Mouse (Mus musculus) intestine, embryonic 14.5 days (tissue): ENCODE data around the gene Crybb3. TPM values are rescaled to one million over a fixed set of nuclear protein-coding genes. Genes with fewer than 3 reads are reported as not detected.
A peak's percentile ranks its signal among the peaks of the same experiment; 100 is the strongest.

Experiments
- ATAC-seq: fragments of 200-750 bp; cut with Nextera tagmentation; replicated peaks from 2 replicates; pipeline ENCODE4 v1.8.0; 2017; ENCODE audit warnings: low read depth, moderate number of reproducible peaks, moderate TSS enrichment, moderate library complexity; ENCODE audit not compliant: low FRiP score, low TSS enrichment
- DNase-seq: peaks from one replicate; pipeline ENCODE4 v3.0.0-alpha.2; 2018; ENCODE audit warnings: low spot score
- H3K27ac ChIP-seq: fragments of 300-500 bp; sonication (generic); 2 replicates; pipeline ENCODE4 v1.5.1; 2014; ENCODE audit warnings: low read depth, mild to moderate bottlenecking, control low read depth
- H3K27me3 ChIP-seq: fragments of 300-500 bp; sonication (generic); replicated peaks from 2 replicates; pipeline ENCODE4 v1.6.1; 2014; ENCODE audit warnings: low read length, control low read depth; ENCODE audit not compliant: control insufficient read depth, insufficient read depth
- H3K36me3 ChIP-seq: fragments of 300-500 bp; sonication (generic); 2 replicates; pipeline ENCODE4 v1.6.1; 2014; ENCODE audit warnings: low read length, control low read depth; ENCODE audit not compliant: control insufficient read depth, insufficient read depth
- H3K4me1 ChIP-seq: fragments of 300-500 bp; sonication (generic); replicated peaks from 2 replicates; pipeline ENCODE4 v1.6.1; 2014; ENCODE audit warnings: low read length, control low read depth, mixed read lengths; ENCODE audit not compliant: control insufficient read depth, insufficient read depth
- H3K4me2 ChIP-seq: fragments of 300-500 bp; sonication (generic); 2 replicates; pipeline ENCODE4 v1.6.1; 2014; ENCODE audit warnings: low read length
- H3K4me3 ChIP-seq: fragments of 300-500 bp; sonication (generic); 2 replicates; pipeline ENCODE4 v1.5.1; 2014; ENCODE audit warnings: low read depth, low read length, control low read depth, mixed read lengths
- H3K9ac ChIP-seq: fragments of 300-500 bp; sonication (generic); 2 replicates; pipeline ENCODE4 v1.6.1; 2014; ENCODE audit warnings: mild to moderate bottlenecking, low read length
- H3K9me3 ChIP-seq: fragments of 300-500 bp; sonication (generic); 2 replicates; pipeline ENCODE4 v1.6.1; 2016; ENCODE audit warnings: low read length, control low read depth; ENCODE audit not compliant: control insufficient read depth
- WGBS: fragments of 180-500 bp; shearing (Covaris S2); extraction: QIAGEN DNeasy Blood & Tissue Kit; methylation state at CpG from one replicate; pipeline ENCODE4 v1.1.7; 2014; 5-methylcytosine and 5-hydroxymethylcytosine counted together
- polyA plus RNA-seq: library from polyadenylated mRNA; unstranded; fragments of >200 nt; fragmentation: Nextera tagmentation; extraction: Ambion mirVana; gene quantifications from 2 replicates; pipeline ENCODE4 v1.2.1, GENCODE M21; 2014

Crybb3 gene
- polyA plus RNA-seq, 1 experiment from 2014 or later = 0.28 TPM

GRCm38 (mm10) chr5:113108165-113108764 lies 26.9 kb upstream of the Crybb3 start:
- WGBS = 78% methylated on average over 11 of the region's 11 CpGs

DNA sequence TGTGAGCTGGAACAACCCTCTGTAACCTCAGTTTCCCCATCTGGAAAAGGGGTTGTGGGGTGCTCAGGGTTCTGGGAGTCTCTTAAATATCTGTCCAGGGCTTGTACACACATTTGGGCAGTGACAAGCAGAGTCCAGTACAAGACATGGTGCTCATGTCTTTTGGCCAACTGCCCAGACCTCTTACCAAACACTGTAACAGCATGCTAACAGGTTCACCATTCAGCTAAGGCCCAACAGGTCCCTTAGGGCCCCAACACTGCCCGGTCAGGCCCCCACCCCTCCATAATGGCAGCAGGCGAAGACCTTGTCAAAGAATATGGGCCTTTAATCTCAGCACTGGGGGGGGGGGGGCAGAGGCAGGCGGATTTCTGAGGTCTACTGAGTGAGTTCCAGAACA lies 26.3 kb upstream of the Crybb3 start:
- Histone ChIP-seq H3K9ac (no peak overlapping the region), H3K9me3 (no peaks in the 10 kb centered on the region), H3K27ac (no peak overlapping the region), H3K4me1 (peaks cover 13% of the 10 kb centered on the region), H3K4me2 (no peak overlapping the region), H3K4me3 (no peak overlapping the region), H3K36me3 (no peaks in the 10 kb centered on the region), H3K27me3 (no peaks in the 10 kb centered on the region)
- WGBS = 77% methylated on average over 3 of the region's 3 CpGs
- ATAC-seq (no peak), DNase-seq (no peak)

More at GRCm38 (mm10) chr5:113108165-113108764, 26.9 kb upstream of the Crybb3 start:
- DNase-seq = no peak
- Histone ChIP-seq H3K27ac (no peak overlapping the region), H3K4me1 (peaks cover 15% of the 10 kb centered on the region), H3K4me3 (no peak overlapping the region), H3K9me3 (no peaks in the 10 kb centered on the region), H3K4me2 (no peak overlapping the region), H3K36me3 (no peaks in the 10 kb centered on the region), H3K9ac (no peak overlapping the region), H3K27me3 (no peaks in the 10 kb centered on the region)
- no peak for ATAC-seq

DNA sequence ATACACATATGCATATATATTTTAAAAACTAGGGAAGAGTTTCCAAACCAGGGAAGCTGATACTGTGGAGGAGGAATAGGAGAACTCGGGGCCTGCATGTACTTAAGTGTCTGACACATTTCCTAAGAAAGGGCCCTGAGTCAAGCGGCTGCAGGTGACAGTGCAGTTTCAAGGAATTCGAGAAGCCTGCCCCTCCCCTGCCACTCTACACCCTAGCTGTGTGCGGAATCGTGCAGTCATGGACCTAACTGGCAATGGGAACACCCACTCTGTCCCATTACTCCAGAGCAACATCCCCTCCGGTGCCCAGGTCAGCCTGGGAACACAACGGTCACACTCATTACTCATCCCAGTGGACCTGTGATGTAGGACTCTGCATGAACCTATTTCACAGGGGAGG lies 25.2 kb upstream of the Crybb3 start:
- Histone ChIP-seq H3K4me3 (no peak overlapping the region), H3K27ac (no peak overlapping the region), H3K4me2 (no peak overlapping the region), H3K9ac (no peak overlapping the region), H3K9me3 (no peaks in the 10 kb centered on the region), H3K4me1 (peaks cover 9% of the 10 kb centered on the region), H3K36me3 (no peaks in the 10 kb centered on the region), H3K27me3 (no peaks in the 10 kb centered on the region)
- no peak for DNase-seq
- ATAC-seq = no peak
- WGBS = 62% methylated on average over 7 of the region's 7 CpGs

GRCm38 (mm10) chr5:113105481-113105880 lies 24.1 kb upstream of the Crybb3 start:
- ATAC-seq (no peak), DNase-seq (no peak)
- Histone ChIP-seq H3K27me3 (no peaks in the 10 kb centered on the region), H3K27ac (no peak overlapping the region), H3K4me3 (no peak overlapping the region), H3K36me3 (no peaks in the 10 kb centered on the region), H3K9me3 (no peaks in the 10 kb centered on the region), H3K4me1 (no peaks in the 10 kb centered on the region), H3K9ac (no peak overlapping the region), H3K4me2 (no peak overlapping the region)
- 88% methylated on average over 4 of the region's 4 CpGs for WGBS

DNA sequence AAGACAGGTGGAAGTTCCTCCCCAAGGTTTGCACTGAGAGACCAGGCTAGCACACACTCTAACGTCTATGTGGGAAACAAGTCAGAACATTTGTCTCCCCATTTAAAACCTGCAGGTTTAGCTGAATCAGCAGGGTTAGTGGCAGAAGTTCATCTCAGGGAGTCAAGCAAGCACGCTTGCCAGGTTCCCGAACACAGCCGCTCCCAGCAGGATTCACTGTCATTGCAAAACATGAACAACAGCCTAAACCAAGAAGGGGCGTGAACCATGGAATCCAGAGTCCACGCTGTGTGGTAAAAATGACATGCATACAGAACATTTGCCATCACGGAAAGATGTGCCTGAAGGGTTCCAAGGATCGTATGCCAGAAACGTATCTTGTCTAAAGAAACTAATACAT lies 23.7 kb upstream of the Crybb3 start:
- no peaks in the 10 kb centered on the region for H3K36me3 ChIP-seq
- H3K27ac ChIP-seq = no peak overlapping the region
- no peaks in the 10 kb centered on the region for H3K9me3 ChIP-seq
- H3K4me3 ChIP-seq = no peak overlapping the region
- H3K27me3 ChIP-seq = no peaks in the 10 kb centered on the region
- DNase-seq (no peak), ATAC-seq (no peak)
- no peak overlapping the region for H3K4me2 ChIP-seq
- no peaks in the 10 kb centered on the region for H3K4me1 ChIP-seq
- WGBS = 80% methylated on average over 9 of the region's 9 CpGs
- no peak overlapping the region for H3K9ac ChIP-seq

GRCm38 (mm10) chr5:113102455-113102854 lies 21.1 kb upstream of the Crybb3 start:
- WGBS = 71% methylated on average over 7 of the region's 7 CpGs
- H3K4me1 ChIP-seq = no peaks in the 10 kb centered on the region
- no peak overlapping the region for H3K4me2 ChIP-seq
- no peak overlapping the region for H3K4me3 ChIP-seq
- H3K9ac ChIP-seq = no peak overlapping the region
- ATAC-seq = no peak
- no peaks in the 10 kb centered on the region for H3K27me3 ChIP-seq
- H3K27ac ChIP-seq = no peak overlapping the region
- no peaks in the 10 kb centered on the region for H3K9me3 ChIP-seq
- DNase-seq = no peak
- no peaks in the 10 kb centered on the region for H3K36me3 ChIP-seq

DNA sequence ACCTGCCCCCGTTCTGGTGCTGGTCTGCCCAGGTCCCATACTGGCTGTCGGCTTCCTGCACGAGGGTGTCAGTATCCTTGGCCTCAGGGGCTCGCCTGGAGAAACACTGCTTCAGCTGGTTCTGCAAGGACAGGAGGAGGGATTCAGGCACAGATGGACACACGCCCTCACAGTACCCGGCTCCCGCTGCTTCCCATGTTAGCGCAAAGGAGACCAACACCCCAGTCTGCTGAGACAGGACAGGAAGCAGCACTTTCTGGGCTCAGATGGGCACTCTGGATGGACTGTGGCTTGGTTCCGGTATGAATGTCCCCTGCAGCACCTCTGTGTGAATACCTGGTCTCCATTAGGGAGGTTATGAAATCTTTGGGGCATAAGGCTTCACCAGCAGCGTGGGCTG lies 20.1 kb upstream of the Crybb3 start:
- no peaks in the 10 kb centered on the region for H3K36me3 ChIP-seq
- no peaks in the 10 kb centered on the region for H3K9me3 ChIP-seq
- no peaks in the 10 kb centered on the region for H3K27me3 ChIP-seq
- no peak for ATAC-seq
- no peak overlapping the region for H3K27ac ChIP-seq
- H3K4me1 ChIP-seq = no peaks in the 10 kb centered on the region
- no peak overlapping the region for H3K4me3 ChIP-seq
- H3K4me2 ChIP-seq = no peak overlapping the region
- WGBS = 82% methylated on average over 10 of the region's 10 CpGs
- DNase-seq = no peak
- no peak overlapping the region for H3K9ac ChIP-seq

GRCm38 (mm10) chr5:113100422-113100821 lies 19.0 kb upstream of the Crybb3 start:
- WGBS = 68% methylated on average over 11 of the region's 11 CpGs
- Histone ChIP-seq H3K9ac (no peak overlapping the region), H3K36me3 (peaks cover under 1% of the 10 kb centered on the region; the same call in 1 of the 2 replicates), H3K4me1 (no peaks in the 10 kb centered on the region), H3K27ac (no peak overlapping the region), H3K4me3 (no peak overlapping the region), H3K27me3 (no peaks in the 10 kb centered on the region), H3K4me2 (no peak overlapping the region), H3K9me3 (no peaks in the 10 kb centered on the region)
- ATAC-seq = no peak
- no peak for DNase-seq

DNA sequence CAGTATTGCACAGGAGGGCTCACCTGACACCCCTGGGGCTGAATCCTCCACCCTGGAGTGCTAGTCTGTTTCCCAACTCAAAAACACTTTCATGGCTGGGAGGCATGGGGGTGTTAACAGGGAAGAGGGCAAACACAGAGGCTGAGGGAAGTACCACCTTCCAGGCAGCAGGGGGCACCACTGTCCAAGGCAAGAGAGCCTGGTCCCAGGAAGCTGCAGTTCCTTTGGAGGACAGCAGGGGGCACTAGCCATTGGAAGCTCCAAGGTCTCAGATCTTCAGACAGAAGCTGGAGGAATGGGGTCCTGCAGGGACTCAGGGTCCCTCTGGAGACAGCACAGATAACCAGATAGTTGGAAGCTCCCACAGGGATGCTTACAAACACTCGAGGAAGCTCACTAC lies 18.2 kb upstream of the Crybb3 start:
- 11% methylated on average over 1 of the region's 1 CpGs for WGBS
- no peak overlapping the region for H3K4me2 ChIP-seq
- no peaks in the 10 kb centered on the region for H3K4me1 ChIP-seq
- no peak overlapping the region for H3K9ac ChIP-seq
- ATAC-seq (peak; percentile 25; the same call in 1 of the 2 replicates), DNase-seq (peak; percentile 99)
- H3K4me3 ChIP-seq = no peak overlapping the region
- peaks cover 5% of the 10 kb centered on the region; the same call in 1 of the 2 replicates for H3K36me3 ChIP-seq
- no peak overlapping the region for H3K27ac ChIP-seq
- H3K9me3 ChIP-seq = no peaks in the 10 kb centered on the region
- no peaks in the 10 kb centered on the region for H3K27me3 ChIP-seq
